Mouse (Mus musculus) Muller cell, postnatal 12 days (primary cell): ENCODE measurements around the gene Dennd4b.
"Not testable (repeated sequence)": the region's sequence is repeated elsewhere in the genome, so short reads cannot be mapped to it uniquely, and the experiment has no call there.

ENCODE experiments used
- DNase-seq: peaks from one replicate; pipeline ENCODE4 v3.0.0-alpha.2; 2015; ENCODE audit errors: inconsistent ontology term

Dennd4b gene

DNA sequence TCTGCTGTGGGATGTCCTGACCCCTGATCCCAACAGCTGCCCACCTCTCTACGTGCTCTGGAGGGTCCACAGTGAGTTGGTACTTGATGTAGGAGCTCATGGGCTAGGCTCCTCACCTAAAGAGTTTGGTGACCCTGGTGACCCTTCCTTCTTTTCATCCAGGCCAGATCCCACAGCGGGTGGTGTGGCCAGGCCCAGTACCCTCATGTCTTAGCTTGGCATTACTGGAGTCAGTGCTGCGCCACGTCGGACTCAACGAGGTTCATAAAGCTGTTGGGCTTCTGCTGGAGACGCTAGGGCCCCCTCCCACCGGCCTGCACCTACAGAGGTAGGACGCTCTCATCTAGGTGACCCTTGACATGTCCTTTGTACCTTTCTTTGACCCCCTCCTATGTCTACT is 14.2 kb downstream of the Dennd4b start:
- DNase-seq = no peak

DNA sequence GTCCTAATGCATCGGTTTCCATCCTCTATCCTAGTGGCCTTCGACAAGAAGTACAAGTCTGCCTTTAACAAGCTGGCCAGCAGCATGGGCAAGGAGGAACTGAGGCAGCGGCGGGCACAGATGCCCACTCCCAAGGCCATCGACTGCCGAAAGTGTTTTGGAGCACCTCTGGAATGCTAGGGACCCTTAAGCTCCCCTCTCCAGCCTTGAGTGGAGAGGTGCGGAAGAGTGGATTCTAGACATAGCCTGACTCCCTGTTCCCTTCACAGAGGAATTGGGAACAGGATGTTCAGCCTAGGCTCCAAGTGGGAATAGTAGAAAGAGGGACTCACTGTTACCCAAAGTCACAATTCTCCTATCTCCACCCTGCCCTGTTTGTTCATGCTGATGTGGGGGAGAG is 14.8 kb downstream of the Dennd4b start:
- no peak for DNase-seq

DNA sequence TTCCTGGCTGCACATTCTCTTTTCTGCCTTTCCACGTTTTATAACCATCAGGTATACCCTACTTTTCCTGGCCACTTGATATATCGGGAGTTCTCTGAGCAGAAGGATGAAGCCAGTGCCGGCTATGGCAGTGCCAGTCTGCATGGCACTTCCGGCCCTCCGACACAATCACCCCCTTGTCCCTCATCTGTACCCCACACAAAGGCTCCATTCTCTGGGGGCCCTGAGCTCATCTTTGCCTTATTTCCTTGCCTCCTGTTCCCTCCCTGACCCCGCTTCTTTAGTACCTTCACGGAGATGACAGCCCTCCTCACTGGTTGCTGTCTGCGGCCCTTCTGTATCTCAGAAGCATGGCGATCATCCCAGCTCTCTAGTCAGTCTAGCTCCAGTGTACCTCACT is 15.7 kb downstream of the Dennd4b start:
- no peak for DNase-seq

DNA sequence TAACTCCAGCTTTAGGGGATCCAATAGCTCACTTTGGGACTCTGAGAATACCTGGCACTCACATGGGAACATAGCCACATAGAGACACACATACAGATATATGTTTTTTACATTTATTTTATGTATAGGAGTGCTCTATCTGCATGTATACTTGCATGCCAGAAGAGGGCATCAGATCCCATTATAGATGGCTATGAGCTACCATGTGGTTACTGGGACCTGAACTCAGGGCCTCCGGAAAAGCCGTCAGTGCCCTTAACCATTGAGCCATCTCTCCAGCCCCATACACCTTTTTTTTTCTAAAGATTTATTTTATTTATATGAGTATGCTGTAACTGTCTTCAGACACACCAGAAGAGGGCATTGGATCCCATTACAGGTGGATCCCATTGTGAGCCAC is 19.2 kb downstream of the Dennd4b start:
- no peak for DNase-seq

DNA sequence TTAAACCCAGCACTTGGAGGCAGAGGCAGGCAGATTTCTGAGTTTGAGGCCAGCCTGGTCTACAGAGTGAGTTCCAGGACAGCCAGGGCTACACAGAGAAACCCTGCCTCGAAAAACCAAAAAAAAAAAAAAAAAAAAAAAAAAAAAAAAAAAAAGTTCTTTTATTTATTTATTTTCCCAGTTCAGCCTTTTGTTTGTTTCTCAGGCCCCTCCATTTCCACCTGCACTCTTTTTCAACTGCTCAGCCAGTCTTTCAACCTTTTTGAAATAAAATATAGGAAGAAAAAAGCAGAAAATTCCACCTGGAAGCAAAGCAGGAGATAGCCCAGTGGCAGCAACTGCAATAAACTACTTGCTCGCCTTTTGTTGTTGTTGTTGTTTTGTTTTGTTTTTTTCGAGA is 24.4 kb downstream of the Dennd4b start:
- not testable (repeated sequence) for DNase-seq

DNA sequence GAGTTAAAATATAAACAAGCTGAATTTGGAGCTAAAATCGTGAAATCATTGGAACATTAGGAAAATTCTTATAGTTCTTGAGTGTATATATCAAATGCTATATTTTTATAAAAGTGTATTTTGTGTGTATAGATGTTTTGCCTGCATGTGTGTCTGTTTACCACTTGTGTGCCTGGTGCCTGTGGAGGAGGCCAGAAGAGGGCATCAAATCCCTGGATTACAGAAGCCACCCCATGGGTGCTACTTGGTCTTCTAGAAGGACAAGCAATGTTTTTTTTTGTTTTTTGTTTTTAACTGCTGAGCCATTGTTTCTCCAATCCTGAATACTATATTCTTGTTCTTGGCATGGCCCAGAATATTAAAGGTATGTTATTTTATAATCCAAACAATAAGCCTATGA is 25.6 kb downstream of the Dennd4b start:
- DNase-seq = no peak

DNA sequence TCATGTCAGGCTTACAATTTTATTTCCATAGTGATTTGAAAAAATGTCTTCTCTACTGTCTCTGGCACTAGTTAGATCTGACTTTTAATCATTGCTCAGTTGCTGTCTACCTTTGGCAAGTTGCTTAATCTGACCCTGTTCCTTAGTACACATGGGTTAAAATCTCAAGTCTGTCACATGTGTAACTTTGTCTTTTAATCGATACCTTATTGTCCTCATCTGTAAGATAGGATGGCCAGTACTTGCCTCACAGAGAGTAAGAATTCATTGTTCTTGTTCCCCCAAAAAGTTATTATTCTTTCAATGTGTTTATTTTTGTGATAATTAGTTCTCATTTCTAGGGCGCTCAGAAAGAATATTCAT is 27.0 kb downstream of the Dennd4b start:
- DNase-seq = no peak

DNA sequence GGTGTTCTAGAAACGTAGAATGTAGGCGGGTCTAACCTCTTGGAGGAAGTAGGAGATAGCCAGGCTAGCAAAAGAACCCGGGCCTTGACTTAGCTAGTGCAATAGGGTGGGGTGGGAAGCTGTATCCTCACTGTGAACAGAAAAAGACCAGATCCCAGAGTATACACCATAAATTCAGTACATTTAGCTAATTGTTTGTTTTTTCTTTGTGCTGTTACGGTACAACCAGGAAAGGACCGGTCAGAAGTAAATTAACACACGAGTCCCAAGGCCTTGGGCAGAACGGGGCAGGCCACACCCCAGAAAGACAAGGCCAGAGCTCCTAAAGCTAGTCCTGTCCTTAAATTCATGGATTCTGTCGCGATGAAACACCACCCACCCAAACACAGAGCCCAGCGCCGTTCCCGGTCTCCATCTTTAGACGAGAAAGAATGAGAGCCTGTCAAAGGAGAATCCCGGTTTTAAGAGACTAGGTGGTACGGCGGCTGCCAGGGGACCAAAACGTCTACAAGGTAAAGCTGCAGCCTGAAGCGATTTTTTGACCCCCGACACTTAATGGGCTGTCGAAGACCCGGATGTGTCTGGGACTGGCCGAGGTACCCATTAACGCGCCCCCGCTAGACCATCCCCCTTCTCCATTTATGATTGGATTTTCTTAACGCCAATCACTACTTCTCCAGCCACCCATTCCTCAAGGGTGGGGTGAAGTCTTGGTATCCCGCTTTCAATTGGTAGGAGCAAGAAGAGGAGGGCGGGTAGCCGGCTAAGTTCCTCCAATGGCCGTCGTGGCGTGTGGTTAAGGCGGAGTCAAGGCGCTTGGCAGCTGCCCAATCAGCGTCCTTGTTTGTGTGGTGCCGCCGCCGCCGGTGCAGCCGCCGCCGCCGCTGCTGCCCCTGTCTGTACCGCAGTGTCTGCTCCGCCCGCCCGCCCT is 27.6 kb downstream of the Dennd4b start, which contains the start of gene Gatad2b:
TSS of gene Gatad2b (plus strand) at position 834 of the 931 bp plus-strand sequence.
- DNase-seq = peak; percentile 99

DNA sequence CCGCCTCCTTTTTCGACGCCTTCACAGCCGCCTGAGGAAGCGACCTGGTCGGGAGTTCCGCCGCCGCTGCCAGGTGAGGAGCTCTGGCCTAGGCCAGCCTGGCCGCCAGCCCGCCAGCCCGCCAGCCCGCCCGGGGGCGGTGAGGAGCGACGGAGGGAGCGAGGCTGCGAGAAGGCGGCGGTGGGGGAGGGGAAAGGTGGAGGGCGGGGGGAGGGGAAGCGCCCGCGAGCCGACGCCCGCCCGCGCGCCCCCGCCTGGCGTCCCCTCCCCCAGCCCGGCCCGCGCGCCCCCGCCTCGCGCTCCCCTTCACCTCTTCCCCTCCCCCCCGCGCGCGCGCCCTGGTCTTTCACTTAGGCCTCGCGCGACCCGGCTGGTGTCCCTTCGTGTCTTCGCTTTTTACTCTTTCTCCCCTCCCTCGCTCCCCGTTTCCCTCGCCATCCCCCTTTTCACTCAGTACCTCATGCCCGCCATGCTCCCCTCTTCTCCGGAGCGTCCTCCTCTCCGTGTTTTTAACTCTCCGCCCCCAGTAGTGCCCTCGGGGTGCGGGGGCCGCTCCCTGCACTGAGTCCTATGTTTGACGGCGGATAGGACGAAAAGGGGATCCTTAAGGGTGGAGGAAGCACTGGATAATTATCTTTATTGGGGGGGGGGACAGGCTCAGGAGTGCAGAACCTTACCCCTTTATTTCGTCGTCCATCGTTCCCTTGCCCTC is 28.5 kb downstream of the Dennd4b start:
- DNase-seq = peak; percentile 72

DNA sequence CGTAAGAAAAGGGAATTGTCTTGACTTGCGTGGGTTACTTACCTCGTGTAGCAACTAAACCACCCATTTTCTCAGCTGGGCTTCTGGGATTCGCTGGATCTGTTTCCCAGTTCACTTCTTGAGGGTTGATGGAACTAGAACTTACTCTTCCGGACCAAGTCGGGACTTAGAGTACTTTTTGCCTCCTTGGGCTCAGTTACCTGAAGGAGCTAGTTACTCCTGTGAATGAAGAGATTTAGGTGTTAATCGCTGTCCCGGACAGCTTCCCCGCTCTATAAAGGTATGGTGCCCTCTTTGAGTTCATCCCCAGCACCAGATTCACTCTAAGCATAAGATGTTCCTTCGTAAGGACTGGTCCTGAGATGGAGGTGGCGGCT is 29.1 kb downstream of the Dennd4b start:
- DNase-seq = peak; percentile 11

DNA sequence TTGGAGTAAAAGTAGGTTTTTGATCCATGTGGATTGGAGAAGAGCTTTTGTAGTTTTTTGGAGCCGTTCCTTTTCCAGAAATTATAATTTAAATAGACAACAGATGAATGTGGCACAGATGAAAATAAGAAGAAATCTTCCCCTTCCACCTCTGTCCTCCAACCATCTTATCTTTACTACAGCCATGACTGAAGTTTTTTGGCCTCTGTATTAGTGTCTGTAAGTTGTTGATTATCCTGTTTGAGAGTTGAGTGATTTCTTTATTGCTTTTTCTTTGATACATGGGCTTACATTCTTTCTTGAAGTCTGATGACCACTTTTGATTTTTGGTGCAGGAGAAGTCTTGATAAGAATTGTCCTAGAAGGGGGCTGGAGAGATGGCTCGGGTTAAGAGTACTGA is 29.7 kb downstream of the Dennd4b start:
- DNase-seq = no peak

DNA sequence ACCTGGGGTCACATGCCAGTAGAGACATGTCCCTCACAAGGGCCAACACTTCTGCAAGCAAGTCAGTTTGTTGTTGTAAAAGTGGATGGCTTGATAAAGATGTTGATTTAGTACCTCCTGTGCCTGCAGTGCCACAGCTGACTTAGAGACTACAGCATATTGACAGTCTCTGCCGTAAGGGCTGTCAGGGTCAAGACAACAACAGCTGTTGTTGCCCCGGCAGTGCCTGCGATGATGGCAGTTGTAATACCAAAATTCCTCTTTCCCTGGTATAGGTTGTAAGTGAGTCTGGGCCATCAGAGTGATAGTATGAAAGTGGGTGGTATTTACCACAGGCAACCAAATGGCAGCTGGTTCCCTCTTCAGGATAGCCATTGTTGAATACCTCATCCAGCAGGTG is 40.8 kb downstream of the Dennd4b start:
- DNase-seq = no peak

DNA sequence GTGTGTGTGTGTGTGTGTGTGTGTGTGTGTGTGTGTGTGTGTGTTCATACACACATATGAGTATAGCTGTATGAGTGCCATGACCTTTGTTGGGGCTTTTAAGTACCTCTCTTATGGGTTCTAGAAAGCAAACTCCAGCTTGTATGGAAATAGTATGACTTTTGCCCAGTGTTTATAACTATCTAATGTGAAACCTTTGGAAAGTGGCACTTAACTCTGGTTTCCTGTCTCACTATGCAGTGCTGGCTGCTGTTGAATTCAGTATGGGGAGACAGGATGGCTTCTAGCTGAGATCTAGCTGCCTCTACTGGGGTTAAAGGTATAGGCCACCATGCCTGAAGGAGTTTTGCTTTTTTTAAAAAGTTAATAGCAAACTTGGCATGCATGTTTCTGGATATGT is 44.6 kb downstream of the Dennd4b start:
- no peak for DNase-seq

DNA sequence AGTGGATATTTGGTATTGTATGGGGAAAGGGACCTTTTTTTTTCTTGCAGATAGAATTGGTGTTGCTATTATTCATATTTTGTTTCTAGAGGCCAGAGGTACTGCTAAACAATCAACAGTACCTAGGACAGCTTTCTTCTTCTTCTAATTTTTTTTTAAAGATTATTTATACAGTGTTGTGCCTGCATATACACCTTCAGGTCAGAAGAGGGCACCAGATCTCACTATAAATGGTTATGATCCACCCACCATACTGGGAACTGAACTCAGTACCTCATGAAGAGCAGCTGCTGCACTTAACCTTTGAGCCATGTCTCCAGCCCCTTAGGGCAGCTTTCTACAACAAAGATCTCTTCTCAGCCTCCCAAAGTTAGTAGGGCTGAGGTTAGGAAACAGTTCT is 48.4 kb downstream of the Dennd4b start:
- DNase-seq = no peak

DNA sequence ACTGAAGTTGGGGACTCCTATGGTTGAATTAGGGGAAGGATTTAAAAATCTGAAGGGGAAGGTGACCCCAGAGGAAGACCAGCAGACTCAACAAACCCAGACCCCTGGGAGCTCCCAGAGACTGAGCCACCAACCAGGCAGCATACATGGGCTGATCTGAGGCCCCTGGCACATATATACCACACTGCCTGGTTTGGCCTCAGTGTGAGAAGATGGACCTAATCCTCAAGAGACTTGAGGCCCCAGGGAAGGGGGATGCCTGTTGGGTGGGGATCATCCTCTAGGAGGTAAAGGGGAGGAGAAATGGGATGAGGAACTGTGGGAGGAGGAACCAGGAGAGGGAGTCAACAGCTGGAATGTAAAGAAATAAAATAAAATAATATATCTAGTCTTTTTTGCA is 49.3 kb downstream of the Dennd4b start:
- DNase-seq = no peak

DNA sequence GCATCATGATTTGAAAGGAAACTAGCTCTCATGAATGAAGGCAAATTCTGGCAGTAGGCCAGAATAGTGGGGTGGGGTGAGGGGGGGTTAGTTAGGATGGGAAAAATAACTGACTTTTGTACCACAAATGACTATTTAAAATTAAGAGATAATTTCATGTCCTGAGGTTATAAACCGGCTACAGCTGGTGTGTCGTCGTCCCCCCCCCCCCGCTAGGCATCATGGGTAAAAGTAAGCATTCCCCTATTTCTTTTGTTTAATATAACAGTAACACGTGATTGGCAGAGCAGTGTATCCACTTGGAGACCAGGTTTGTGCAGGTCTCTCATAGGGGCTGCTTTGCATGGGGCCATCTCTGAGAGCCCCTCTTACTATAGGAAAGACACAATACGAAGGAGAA is 57.3 kb downstream of the Dennd4b start:
- peak; percentile 17 for DNase-seq

DNA sequence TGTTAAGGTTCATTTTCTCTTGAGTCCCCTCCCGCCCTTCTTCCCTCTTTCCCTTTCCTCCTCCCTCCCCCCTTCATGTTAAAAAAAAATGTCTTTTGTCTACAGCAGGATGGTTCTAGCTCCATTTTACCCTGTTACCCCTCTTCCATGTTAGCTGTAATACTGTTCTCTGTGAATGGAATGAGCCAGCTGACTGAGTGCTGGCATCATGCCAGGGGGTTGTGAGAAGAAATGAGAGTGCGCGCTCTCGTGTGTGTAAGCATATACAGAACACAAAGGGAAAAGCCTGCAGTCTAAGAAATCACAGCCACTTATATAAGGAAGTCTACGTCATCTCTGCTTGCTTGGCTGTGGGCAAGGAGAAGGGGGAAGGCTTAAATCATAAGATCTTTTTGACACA is 58.1 kb downstream of the Dennd4b start:
- peak; percentile 74 for DNase-seq
